Mouse (Mus musculus): Measurements from ENCODE around the gene Hal. TPM values are rescaled to one million over a fixed set of nuclear protein-coding genes. Genes with fewer than 3 reads are reported as not detected.

The Hal gene
- polyA plus RNA-seq, 1 experiment from 2014 or later, result 0.29 TPM

DNA sequence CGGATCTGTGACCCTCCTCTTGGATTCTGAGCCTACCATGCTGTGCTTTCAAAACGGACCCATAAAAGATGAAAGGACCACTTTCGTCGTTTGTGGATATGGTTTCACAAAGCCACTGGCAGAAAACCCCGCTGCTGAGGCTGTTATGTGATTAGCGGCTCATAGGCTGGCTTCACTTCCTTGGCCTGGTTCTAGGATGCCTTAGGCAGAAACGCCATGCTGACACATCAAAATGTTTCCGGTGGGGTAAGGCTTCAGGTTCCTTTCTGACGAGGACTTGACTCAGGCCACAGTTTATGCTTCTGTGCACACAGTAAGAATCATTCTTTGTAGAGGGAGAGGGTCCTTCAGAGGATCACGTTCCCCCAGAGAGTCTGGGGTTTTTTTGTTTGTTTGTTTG, 12.3 kb downstream of the Hal start:
- no peaks in the 10 kb centered on the region for H3K9me3 ChIP-seq (ENCODE audit: control insufficient read depth, low read length)
- H3K27me3 ChIP-seq (ENCODE audit: control insufficient read depth, insufficient read depth, low read length), result no peaks in the 10 kb centered on the region
- no peak overlapping the region for H3K4me2 ChIP-seq (ENCODE audit: low read depth, severe bottlenecking)
- H3K27ac ChIP-seq (replicated peaks; ENCODE audit: low read depth, low read length), result no peak overlapping the region; the same call in 1 of the 2 replicates
- no peaks in the 10 kb centered on the region for H3K36me3 ChIP-seq (ENCODE audit: control insufficient read depth, insufficient read depth, low read length)
- no peaks in the 10 kb centered on the region for H3K4me1 ChIP-seq (ENCODE audit: control insufficient read depth, insufficient read depth, low read length)
- ATAC-seq (ENCODE audit: insufficient number of reproducible peaks, low FRiP score, low TSS enrichment, low read depth), result no peak
- H3K9ac ChIP-seq (ENCODE audit: low read length), result no peak overlapping the region
- 27% methylated on average over 10 of the region's 10 CpGs for WGBS
- H3K4me3 ChIP-seq (ENCODE audit: low read depth, low read length), result no peak overlapping the region
- DNase-seq (ENCODE audit: low spot score), result peak; percentile 35

DNA sequence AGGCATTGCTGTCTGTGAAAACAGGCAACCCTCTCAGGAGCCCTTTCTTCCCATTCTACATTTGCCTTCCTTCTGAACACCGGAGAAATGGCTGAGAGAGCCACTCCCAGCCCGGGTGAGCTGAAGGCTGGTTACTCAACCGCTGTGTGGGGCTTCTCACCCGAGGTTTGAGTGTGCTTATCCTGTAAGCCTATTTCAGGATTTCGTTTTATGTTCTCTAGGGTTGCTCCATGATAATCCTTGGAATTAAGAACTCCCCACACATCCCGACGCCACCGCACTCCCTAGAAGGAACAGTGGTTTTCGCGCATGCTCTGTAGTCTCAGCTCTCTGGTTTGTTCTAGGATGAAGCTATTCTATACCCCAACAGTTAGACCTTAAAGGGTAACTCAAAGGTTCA, 12.8 kb downstream of the Hal start:
- ATAC-seq (ENCODE audit: insufficient number of reproducible peaks, low FRiP score, low TSS enrichment, low read depth), result no peak
- Histone ChIP-seq H3K27ac (replicated peaks; ENCODE audit: low read depth, low read length) (no peak overlapping the region), H3K4me3 (ENCODE audit: low read depth, low read length) (no peak overlapping the region)

DNA sequence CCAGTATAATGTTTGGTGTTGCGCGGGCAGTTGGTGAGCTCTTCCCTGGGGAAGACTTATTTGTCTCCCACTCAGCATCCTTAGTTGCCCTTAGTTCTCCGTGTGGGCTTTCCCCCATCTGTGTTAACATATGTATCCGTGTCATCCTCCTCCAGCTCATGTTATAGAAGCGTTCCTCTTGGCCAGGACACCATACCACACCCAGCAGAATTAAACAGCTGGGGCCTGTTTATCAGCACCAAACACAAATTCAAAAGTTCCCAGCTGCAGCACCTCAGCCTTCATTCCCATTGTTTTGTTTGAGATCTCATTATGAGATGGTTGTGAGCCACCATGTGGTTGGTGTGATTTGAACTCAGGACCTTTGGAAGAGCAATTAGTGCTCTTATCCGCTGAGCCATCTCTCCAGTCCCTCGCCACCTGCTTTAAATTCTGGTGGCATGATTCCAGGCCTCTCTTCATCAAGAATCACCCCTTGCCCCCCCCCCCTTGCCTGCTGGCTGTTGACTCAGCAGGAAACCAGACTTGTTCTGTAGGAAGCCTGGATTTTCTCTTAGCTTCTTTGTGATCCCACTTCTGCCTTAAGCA, 19.9 kb downstream of the Hal start:
- Histone ChIP-seq H3K4me2 (ENCODE audit: low read depth, severe bottlenecking) (no peak overlapping the region), H3K4me3 (ENCODE audit: low read depth, low read length) (no peak overlapping the region), H3K27me3 (ENCODE audit: control insufficient read depth, insufficient read depth, low read length) (no peaks in the 10 kb centered on the region), H3K9me3 (ENCODE audit: control insufficient read depth, low read length) (no peaks in the 10 kb centered on the region), H3K4me1 (ENCODE audit: control insufficient read depth, insufficient read depth, low read length) (no peaks in the 10 kb centered on the region), H3K36me3 (ENCODE audit: control insufficient read depth, insufficient read depth, low read length) (no peaks in the 10 kb centered on the region), H3K9ac (ENCODE audit: low read length) (no peak overlapping the region), H3K27ac (replicated peaks; ENCODE audit: low read depth, low read length) (no peak overlapping the region)
- WGBS, result 83% methylated on average over 7 of the region's 7 CpGs
- no peak for DNase-seq (ENCODE audit: low spot score)
- no peak for ATAC-seq (ENCODE audit: insufficient number of reproducible peaks, low FRiP score, low TSS enrichment, low read depth)

More for the DNA sequence above, 12.8 kb downstream of the Hal start:
- H3K9me3 ChIP-seq (ENCODE audit: control insufficient read depth, low read length), result no peaks in the 10 kb centered on the region
- H3K4me1 ChIP-seq (ENCODE audit: control insufficient read depth, insufficient read depth, low read length), result no peaks in the 10 kb centered on the region
- H3K27me3 ChIP-seq (ENCODE audit: control insufficient read depth, insufficient read depth, low read length), result no peaks in the 10 kb centered on the region
- no peak for DNase-seq (ENCODE audit: low spot score)
- H3K9ac ChIP-seq (ENCODE audit: low read length), result no peak overlapping the region
- H3K36me3 ChIP-seq (ENCODE audit: control insufficient read depth, insufficient read depth, low read length), result no peaks in the 10 kb centered on the region
- no peak overlapping the region for H3K4me2 ChIP-seq (ENCODE audit: low read depth, severe bottlenecking)
- WGBS, result 83% methylated on average over 10 of the region's 10 CpGs

DNA sequence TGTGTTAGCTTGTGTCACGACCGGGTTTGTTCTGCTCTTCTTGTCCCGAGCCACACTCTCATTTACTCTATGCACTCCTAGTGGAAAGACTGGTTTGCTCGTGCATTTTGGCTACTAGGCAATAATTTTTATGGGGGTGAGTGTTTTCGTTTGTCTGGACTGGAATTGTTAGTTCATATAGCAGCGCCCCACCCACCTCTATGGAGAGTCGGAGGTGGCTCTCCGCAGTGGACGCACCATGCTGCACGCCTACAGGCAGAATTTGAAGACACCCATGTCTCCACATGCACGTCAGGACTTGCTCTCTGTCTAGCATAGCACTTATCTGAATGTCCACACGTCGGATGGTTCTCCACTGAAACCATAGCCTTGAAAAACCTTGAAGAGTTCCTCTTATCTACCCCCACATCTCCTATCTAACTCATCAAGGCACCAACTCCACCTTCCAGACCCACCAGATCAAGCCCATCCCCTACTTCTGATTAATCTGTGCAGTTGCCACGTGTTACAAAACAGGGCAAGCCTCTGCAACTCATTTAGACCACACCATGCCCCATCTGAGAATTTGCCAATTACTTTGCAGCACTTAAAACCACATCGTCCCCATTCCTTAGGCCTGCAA, 21.1 kb downstream of the Hal start:
- H3K4me3 ChIP-seq (ENCODE audit: low read depth, low read length), result no peak overlapping the region

DNA sequence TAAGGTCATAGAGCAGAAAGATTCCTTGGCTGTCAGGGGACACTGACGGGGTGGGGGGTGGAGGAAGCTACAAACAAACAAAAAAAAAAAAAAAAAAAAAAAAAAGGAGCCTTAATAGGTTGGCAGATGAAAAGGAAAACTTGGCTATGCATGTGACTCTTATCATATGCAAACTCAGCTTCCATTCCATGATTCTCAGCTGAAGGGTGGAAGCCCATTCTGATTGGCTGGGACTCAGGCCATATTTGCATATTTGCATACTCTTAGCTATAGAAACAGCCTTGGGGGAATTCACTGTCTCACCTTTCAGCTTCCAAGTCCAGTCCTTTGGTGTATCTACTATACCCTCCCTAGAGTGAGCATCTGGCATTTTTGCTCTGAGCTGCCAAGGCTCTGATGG, 26.9 kb downstream of the Hal start:
- WGBS, result 37% methylated on average over 1 of the region's 1 CpGs
- ATAC-seq (ENCODE audit: insufficient number of reproducible peaks, low FRiP score, low TSS enrichment, low read depth) (no peak), DNase-seq (ENCODE audit: low spot score) (no peak)
- Histone ChIP-seq H3K4me2 (ENCODE audit: low read depth, severe bottlenecking) (no peak overlapping the region), H3K9ac (ENCODE audit: low read length) (no peak overlapping the region), H3K4me1 (ENCODE audit: control insufficient read depth, insufficient read depth, low read length) (no peaks in the 10 kb centered on the region), H3K27ac (replicated peaks; ENCODE audit: low read depth, low read length) (no peak overlapping the region), H3K36me3 (ENCODE audit: control insufficient read depth, insufficient read depth, low read length) (no peaks in the 10 kb centered on the region), H3K9me3 (ENCODE audit: control insufficient read depth, low read length) (no peaks in the 10 kb centered on the region), H3K27me3 (ENCODE audit: control insufficient read depth, insufficient read depth, low read length) (no peaks in the 10 kb centered on the region), H3K4me3 (ENCODE audit: low read depth, low read length) (no peak overlapping the region)

More for the DNA sequence above, 21.1 kb downstream of the Hal start:
- no peak overlapping the region for H3K9ac ChIP-seq (ENCODE audit: low read length)
- H3K27ac ChIP-seq (replicated peaks; ENCODE audit: low read depth, low read length), result no peak overlapping the region
- DNase-seq (ENCODE audit: low spot score) (no peak), ATAC-seq (ENCODE audit: insufficient number of reproducible peaks, low FRiP score, low TSS enrichment, low read depth) (no peak)
- no peaks in the 10 kb centered on the region for H3K36me3 ChIP-seq (ENCODE audit: control insufficient read depth, insufficient read depth, low read length)
- WGBS, result 82% methylated on average over 15 of the region's 15 CpGs
- H3K9me3 ChIP-seq (ENCODE audit: control insufficient read depth, low read length), result no peaks in the 10 kb centered on the region
- no peaks in the 10 kb centered on the region for H3K27me3 ChIP-seq (ENCODE audit: control insufficient read depth, insufficient read depth, low read length)
- no peaks in the 10 kb centered on the region for H3K4me1 ChIP-seq (ENCODE audit: control insufficient read depth, insufficient read depth, low read length)
- no peak overlapping the region for H3K4me2 ChIP-seq (ENCODE audit: low read depth, severe bottlenecking)

DNA sequence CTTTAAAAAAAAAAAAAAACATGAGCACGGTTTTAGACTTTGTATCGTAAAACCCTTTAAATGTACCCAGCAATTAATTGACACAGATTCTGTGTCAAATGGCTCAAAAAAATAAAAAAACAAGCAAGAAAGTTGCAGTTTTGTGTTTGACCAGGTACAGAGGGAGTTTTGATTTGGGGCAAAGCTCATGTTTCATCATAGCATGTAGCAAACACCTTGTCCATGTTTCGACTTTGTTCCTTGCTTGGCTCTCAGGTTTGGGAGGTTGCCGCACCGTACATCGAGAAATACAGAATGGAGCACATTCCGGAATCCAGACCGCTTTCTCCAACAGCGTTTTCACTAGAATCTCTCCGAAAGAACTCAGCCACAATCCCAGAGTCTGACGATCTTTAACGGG, 27.4 kb downstream of the Hal start:
- WGBS, result 79% methylated on average over 12 of the region's 12 CpGs
- Histone ChIP-seq H3K9ac (ENCODE audit: low read length) (no peak overlapping the region), H3K27ac (replicated peaks; ENCODE audit: low read depth, low read length) (no peak overlapping the region), H3K36me3 (ENCODE audit: control insufficient read depth, insufficient read depth, low read length) (no peaks in the 10 kb centered on the region), H3K4me1 (ENCODE audit: control insufficient read depth, insufficient read depth, low read length) (no peaks in the 10 kb centered on the region), H3K4me2 (ENCODE audit: low read depth, severe bottlenecking) (no peak overlapping the region), H3K9me3 (ENCODE audit: control insufficient read depth, low read length) (no peaks in the 10 kb centered on the region), H3K4me3 (ENCODE audit: low read depth, low read length) (no peak overlapping the region), H3K27me3 (ENCODE audit: control insufficient read depth, insufficient read depth, low read length) (no peaks in the 10 kb centered on the region)
- DNase-seq (ENCODE audit: low spot score) (no peak), ATAC-seq (ENCODE audit: insufficient number of reproducible peaks, low FRiP score, low TSS enrichment, low read depth) (no peak)

DNA sequence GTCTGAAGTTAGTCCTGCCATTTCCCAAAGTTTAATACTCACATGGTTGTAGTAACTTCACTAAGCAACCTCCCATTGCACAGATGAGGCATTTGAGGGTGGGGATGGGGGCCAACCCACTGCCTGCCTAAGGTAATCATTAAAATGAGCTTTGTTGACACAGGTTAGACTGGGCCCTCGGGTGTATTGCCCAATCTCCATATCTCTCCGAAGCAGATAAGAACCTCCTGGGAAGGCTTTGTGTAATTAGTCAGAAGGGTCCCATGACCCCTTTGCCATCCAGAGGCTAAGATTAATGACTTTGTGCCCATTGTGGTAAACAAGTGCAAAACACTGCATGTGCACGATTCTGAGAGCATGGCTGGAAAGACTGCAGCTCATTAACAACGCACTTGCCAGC, 29.2 kb downstream of the Hal start:
- no peaks in the 10 kb centered on the region for H3K27me3 ChIP-seq (ENCODE audit: control insufficient read depth, insufficient read depth, low read length)

DNA sequence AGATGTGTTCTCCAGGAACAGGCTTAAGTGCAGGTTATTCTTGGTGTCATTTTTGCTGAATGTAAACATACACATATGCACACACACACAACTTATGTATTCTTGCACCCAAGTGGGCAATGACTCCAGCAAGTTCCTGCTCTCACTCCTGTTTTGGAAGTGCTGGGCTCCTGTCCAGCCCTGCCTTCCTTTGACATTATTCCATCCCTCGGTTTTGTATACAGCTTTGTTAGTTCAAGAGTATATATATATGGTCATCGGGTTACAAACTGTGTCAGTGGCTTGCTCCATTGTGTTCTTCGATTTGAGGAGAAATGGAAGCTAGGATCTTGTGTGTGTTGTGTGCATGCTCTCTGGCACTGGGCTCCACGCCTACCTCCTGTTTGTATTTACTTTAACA, 29.6 kb downstream of the Hal start:
- WGBS, result 86% methylated on average over 4 of the region's 4 CpGs
- no peaks in the 10 kb centered on the region for H3K27me3 ChIP-seq (ENCODE audit: control insufficient read depth, insufficient read depth, low read length)
- DNase-seq (ENCODE audit: low spot score), result no peak

More for the DNA sequence above, 29.2 kb downstream of the Hal start:
- Histone ChIP-seq H3K9me3 (ENCODE audit: control insufficient read depth, low read length) (no peaks in the 10 kb centered on the region), H3K9ac (ENCODE audit: low read length) (no peak overlapping the region), H3K27ac (replicated peaks; ENCODE audit: low read depth, low read length) (no peak overlapping the region), H3K36me3 (ENCODE audit: control insufficient read depth, insufficient read depth, low read length) (no peaks in the 10 kb centered on the region), H3K4me1 (ENCODE audit: control insufficient read depth, insufficient read depth, low read length) (no peaks in the 10 kb centered on the region), H3K4me3 (ENCODE audit: low read depth, low read length) (no peak overlapping the region), H3K4me2 (ENCODE audit: low read depth, severe bottlenecking) (no peak overlapping the region)
- 53% methylated on average over 4 of the region's 4 CpGs for WGBS
- ATAC-seq (ENCODE audit: insufficient number of reproducible peaks, low FRiP score, low TSS enrichment, low read depth) (no peak), DNase-seq (ENCODE audit: low spot score) (no peak)

DNA sequence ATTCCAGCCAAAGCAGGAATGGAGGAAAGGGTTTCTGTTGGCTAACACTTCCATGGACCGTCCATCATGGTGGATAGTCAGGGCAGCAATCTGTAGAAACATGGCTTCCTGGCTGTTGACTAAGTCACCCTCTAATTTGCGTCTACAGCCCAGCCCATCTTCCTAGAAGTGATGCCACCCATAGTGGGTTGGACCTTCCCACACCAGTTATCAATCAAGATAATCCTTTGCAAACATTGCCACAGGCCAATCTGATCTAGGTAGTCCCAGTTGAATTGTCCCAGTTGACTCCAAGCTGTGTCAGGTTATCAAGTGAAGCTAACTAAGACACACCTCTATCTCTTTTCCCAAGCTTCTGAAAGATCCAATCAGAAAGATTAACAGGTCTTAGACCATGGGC, 30.1 kb downstream of the Hal start:
- DNase-seq (ENCODE audit: low spot score) (no peak), ATAC-seq (ENCODE audit: insufficient number of reproducible peaks, low FRiP score, low TSS enrichment, low read depth) (no peak)
- Histone ChIP-seq H3K27me3 (ENCODE audit: control insufficient read depth, insufficient read depth, low read length) (no peaks in the 10 kb centered on the region), H3K9me3 (ENCODE audit: control insufficient read depth, low read length) (no peaks in the 10 kb centered on the region), H3K4me3 (ENCODE audit: low read depth, low read length) (no peak overlapping the region), H3K4me2 (ENCODE audit: low read depth, severe bottlenecking) (no peak overlapping the region), H3K36me3 (ENCODE audit: control insufficient read depth, insufficient read depth, low read length) (no peaks in the 10 kb centered on the region), H3K4me1 (ENCODE audit: control insufficient read depth, insufficient read depth, low read length) (no peaks in the 10 kb centered on the region), H3K27ac (replicated peaks; ENCODE audit: low read depth, low read length) (no peak overlapping the region), H3K9ac (ENCODE audit: low read length) (no peak overlapping the region)
- 89% methylated on average over 2 of the region's 2 CpGs for WGBS

More for the DNA sequence above, 29.6 kb downstream of the Hal start:
- Histone ChIP-seq H3K4me1 (ENCODE audit: control insufficient read depth, insufficient read depth, low read length) (no peaks in the 10 kb centered on the region), H3K4me3 (ENCODE audit: low read depth, low read length) (no peak overlapping the region), H3K9ac (ENCODE audit: low read length) (no peak overlapping the region), H3K36me3 (ENCODE audit: control insufficient read depth, insufficient read depth, low read length) (no peaks in the 10 kb centered on the region), H3K27ac (replicated peaks; ENCODE audit: low read depth, low read length) (no peak overlapping the region), H3K4me2 (ENCODE audit: low read depth, severe bottlenecking) (no peak overlapping the region), H3K9me3 (ENCODE audit: control insufficient read depth, low read length) (no peaks in the 10 kb centered on the region)
- no peak for ATAC-seq (ENCODE audit: insufficient number of reproducible peaks, low FRiP score, low TSS enrichment, low read depth)
